Mouse (Mus musculus) v-Abl transformed pro-B cells (cell line): ENCODE results near the gene Olfr243.
"Not testable (repeated sequence)": the region's sequence is repeated elsewhere in the genome, so short reads cannot be mapped to it uniquely, and the experiment has no call there.

Experiments
- in situ Hi-C, 2 experiments: fragments of 400-800 bp; cut with MboI; formaldehyde crosslinking; loops; one replicate each; pipeline ENCODE4 v1.15.1; 2025; ENCODE audit not compliant: unreplicated experiment in 2 of 2

Olfr243 gene

GRCm38 (mm10) chr7:103714371-103714770, at the start of gene Olfr243:
Gene Olfr243, plus strand, starts transcription at chr7:103714671.
- in situ Hi-C loops = loop anchor here (5.0 to 25.0 kb wide), 7 partner anchors 90 to 1798 kb away; partner anchors contain the start of genes Olfr633 (in 1 of the 2), Olfr655 (in 1 of the 2), Olfr656 (in 1 of the 2) and Olfr657 (in 1 of the 2)

GRCm38 (mm10) chr7:103671091-103671490, 43.4 kb upstream of the Olfr243 start, which contains the start of gene Olfr624:
Gene Olfr624, minus strand, starts transcription at chr7:103671191.
- in situ Hi-C loops = no loop called here

DNA sequence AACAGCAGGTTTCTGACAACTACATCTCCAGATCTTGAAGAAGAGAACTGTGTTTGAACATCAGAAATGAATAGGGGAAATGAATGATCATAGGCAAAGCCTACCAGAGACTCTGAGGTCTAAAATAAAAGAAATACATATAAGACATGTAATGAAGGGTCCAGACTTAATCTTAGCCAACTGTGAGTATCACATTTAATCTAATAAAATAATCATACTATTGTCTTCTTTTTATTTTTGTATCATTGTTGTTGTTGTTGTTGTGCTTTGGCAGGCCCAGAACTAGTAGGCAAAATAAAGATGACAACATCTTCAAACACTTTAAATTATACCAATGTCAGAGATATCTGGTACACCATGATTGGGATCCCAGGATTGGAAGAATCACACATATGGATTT, 32.1 kb upstream of the Olfr243 start, which contains the start of gene Olfr625-ps1:
Gene Olfr625-ps1, plus strand, starts transcription at position 301 of the 400 bp plus-strand sequence.
- in situ Hi-C loops = no loop called here

- in situ Hi-C loops = no loop called here
Measured at GRCm38 (mm10) chr7:103699469-103699868, 15.0 kb upstream of the Olfr243 start.

DNA sequence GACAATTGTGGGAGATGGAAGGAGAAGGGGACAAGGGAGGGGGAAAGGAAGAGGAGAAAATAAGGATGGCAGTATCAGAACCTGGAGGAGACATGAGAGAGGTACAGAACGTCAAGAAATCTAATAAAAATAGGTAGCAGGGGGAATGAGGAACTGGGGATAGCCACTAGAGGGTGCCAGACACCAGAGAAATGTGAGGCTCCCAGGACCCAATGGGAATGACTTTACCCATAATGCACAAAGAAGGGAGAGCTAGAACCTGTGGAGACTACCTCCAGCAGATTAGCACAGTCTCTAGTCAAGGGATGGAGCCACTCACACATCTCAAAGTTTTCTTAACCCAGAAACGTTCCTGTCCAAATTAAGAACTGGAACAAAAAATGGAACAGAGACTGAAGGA, 2.4 kb upstream of the Olfr243 start:
- in situ Hi-C loops = loop anchor here (5.0 to 25.0 kb wide), 7 partner anchors 93 to 1800 kb away; partner anchors contain the start of genes Olfr633 (in 1 of the 2), Olfr655 (in 1 of the 2), Olfr656 (in 1 of the 2) and Olfr657 (in 1 of the 2)

GRCm38 (mm10) chr7:103716398-103716797, 1.9 kb downstream of the Olfr243 start:
- in situ Hi-C loops = loop anchor here (10.0 to 25.0 kb wide), 4 partner anchors 88 to 1796 kb away; partner anchors contain the start of genes Olfr655 (in 1 of the 2), Olfr656 (in 1 of the 2) and Olfr657 (in 1 of the 2)

DNA sequence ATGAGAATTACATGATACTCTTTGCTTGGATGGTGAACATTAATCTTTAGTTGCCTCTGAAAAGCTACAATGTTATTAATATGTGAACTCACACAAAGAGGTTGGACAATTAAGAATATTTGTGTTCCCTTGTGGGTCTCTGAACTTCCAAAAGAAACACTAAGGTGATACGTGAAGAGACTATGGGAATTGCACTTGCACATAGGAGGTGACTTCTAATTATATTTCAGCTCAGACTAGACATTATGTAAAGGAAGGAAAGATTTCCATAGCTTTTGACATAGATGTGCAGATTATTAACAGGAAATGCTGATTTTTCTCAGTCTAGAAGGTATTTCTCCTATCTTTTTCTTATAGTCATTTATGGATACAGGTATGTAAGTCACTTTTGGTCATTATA, 15.6 kb downstream of the Olfr243 start, which contains the start of gene Olfr628:
Gene Olfr628, plus strand, starts transcription at position 301 of the 400 bp plus-strand sequence.
- in situ Hi-C loops = no loop called here

DNA sequence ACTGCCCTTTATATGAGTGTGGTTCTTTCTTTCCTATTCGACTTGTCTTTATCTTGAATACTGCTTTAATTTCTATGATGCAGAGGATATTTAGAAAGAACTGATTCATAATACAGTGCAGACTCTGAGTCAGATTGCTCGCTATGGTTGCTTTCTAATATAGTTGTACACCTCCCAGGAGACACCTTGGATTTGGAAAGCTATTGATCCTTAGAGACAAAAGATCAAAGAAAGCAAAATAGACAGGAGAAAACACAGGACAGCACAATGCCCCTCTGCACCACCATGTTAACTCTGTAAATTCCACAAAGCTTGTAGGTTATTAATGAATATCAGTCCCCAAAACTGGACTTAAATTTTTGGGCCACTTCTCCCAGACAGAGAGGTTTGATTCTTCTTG, 30.4 kb downstream of the Olfr243 start, which contains the start of gene Olfr629:
Gene Olfr629, minus strand, starts transcription at position 101 of the 400 bp plus-strand sequence.
- in situ Hi-C loops = no loop called here

DNA sequence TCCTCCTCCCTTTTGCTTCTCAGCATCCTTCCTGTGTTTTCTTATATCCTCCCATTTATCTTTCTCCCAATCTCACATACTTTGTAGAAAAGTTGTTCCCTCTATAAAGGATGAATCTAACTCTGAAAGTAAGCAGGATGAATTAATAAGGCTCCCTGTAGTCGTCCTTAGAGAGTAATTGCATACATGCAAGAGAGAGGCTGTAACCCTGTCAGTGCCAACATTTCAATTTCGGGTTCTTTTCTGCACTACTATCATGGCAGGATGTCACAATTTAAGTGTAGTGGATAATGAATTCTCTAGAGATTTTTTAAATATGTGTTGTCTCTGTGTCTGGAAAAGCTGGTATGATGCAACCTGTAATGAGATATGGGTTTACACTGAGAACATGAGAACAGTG, 42.8 kb downstream of the Olfr243 start, which contains the start of gene Olfr630:
Gene Olfr630, minus strand, starts transcription at position 101 of the 400 bp plus-strand sequence.
- in situ Hi-C loops = no loop called here

- in situ Hi-C loops = not testable (repeated sequence)
Measured at GRCm38 (mm10) chr7:103762212-103762611, 47.7 kb downstream of the Olfr243 start.

DNA sequence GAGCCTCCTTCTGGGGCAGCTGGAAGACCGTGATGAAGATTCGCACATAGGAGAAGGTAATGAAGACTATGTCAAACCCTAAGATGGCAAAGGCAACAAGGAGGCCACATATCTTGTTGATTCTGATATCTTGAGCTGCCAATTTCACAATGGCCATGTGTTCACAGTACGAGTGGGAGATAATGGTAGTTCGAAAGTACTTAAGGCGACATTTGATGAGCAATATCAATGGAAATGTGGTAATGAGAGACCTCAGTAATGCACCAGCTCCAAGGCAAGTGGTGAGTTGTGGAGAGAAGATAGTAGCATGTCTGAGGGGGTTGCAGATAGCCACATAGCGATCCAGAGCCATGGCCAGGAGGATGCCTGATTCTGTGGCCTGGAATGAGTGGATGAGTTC, 53.2 kb downstream of the Olfr243 start:
- in situ Hi-C loops = not testable (repeated sequence)
